Mouse (Mus musculus) left cerebral cortex, adult 8-10 months (tissue): ENCODE measurements around the gene Gm17349. TPM values are rescaled to one million over a fixed set of nuclear protein-coding genes. Genes with fewer than 3 reads are reported as not detected.
"Not testable (repeated sequence)": the region's sequence is repeated elsewhere in the genome, so short reads cannot be mapped to it uniquely, and the experiment has no call there.

Experiments used
- DNase-seq, 2 experiments: peaks; one replicate each; pipeline ENCODE4 v3.0.0; 2022; ENCODE audit warnings: low spot score in 2 of 2
- total RNA-seq, 4 experiments: library from RNA; stranded (reverse); gene quantifications; 2 replicates each; pipeline ENCODE4 v1.2.4; 2022

Gm17349 gene
- 1 to 10 TPM; 3.4 to 9.2 (median 4.9) TPM for total RNA-seq

- no peak for DNase-seq
Measured at GRCm38 (mm10) chr15:99705440-99706048, at the start of gene Gm17349. Gm17349 (minus strand) TSS chr15:99705490.

DNA sequence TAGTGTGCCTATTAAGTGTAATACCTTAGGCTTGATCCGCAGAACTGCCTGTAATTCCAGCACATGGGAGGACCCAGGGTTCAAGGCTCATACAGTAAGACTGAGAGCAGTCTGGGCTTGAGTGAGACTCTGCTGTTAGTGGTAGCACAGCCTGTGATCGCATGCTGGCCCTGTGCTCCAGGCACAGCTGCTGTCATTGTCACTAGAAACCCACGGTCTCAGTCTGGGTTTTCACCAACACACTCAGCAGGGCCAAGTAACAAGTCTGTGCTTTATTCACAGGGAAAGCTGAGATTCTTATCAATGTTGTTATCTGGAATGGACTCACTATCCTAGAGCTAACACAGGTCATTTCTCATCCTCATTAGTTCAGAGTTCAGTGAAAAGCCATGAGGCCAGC lies 48.9 kb upstream of the Gm17349 start:
- DNase-seq: no peak

- DNase-seq: no peak
Measured at GRCm38 (mm10) chr15:99740229-99740628, 34.9 kb upstream of the Gm17349 start.

- no peak for DNase-seq
Measured at GRCm38 (mm10) chr15:99736675-99737074, 31.4 kb upstream of the Gm17349 start.

- peak; percentile 100 for DNase-seq
Measured at GRCm38 (mm10) chr15:99735631-99736030, 30.3 kb upstream of the Gm17349 start.

- DNase-seq: no peak
Measured at GRCm38 (mm10) chr15:99733186-99733585, 27.9 kb upstream of the Gm17349 start.

- no peak for DNase-seq
Measured at GRCm38 (mm10) chr15:99731678-99732077, 26.4 kb upstream of the Gm17349 start.

GRCm38 (mm10) chr15:99731167-99731566 lies 25.9 kb upstream of the Gm17349 start:
- DNase-seq: no peak

GRCm38 (mm10) chr15:99729056-99729783 lies 23.9 kb upstream of the Gm17349 start:
- no peak for DNase-seq

- DNase-seq: no peak
Measured at GRCm38 (mm10) chr15:99728211-99728610, 22.9 kb upstream of the Gm17349 start.

DNA sequence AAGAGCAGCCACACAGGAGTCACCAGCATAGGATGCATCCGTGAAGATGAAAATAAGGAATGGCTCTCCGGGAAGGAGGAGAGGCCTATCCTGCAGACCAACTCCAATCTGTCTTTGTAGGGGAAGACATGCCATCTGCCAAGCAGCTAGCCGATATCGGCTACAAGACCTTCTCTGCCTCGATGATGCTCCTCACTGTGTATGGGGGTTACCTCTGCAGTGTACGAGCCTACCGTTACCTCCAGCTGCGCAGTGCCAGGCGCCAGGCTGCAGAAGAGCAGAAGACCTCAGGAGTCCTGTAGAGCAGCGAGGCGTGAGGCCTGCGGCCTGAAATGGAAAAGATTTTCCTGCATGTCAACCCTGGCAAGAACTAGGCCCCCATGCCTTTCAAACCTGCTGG lies 22.2 kb upstream of the Gm17349 start:
- DNase-seq: no peak

DNA sequence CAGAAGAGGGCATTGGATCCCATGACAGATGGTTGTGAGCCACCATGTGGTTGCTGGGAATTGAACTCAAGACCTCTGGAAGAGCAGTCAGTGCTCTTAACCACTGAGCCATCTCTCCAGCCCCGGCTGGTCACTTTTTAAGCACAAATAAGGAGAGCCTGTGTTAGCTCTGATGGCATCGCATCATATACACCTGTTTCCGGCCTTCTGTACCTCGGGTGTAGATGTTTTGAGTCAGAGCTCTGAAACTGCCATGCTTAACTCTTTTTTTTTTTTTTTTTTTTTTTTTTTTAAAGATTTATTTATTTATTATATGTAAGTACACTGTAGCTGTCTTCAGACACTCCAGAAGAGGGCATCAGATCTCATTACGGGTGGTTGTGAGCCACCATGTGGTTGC lies 21.7 kb upstream of the Gm17349 start:
- DNase-seq: not testable (repeated sequence)

DNA sequence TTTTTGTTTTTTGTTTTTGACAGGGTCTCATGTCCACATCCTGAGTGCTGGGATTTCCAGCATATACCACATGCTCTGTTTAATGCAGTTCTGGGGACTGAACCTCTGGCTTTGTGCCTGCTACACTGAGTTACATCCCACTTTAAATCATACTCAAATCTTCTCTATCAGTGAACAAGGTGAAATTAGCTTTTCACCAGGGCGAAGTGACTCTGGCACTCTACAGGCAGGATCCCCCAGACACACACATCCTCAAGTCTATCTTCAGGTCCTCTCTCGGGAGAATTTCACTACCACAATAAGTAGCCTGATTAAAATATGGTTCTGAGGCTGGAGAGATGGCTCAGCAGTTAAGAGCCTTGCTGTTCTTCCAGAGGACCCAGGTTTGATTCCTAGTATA lies 21.3 kb upstream of the Gm17349 start:
- no peak for DNase-seq

- peak; percentile 90 to 97 for DNase-seq
Measured at GRCm38 (mm10) chr15:99725341-99726155, 20.3 kb upstream of the Gm17349 start, which contains the start of gene Cox14. Cox14 (plus strand) TSS chr15:99725618.

- peak; percentile 61 to 77 for DNase-seq
Measured at GRCm38 (mm10) chr15:99724292-99725021, 19.2 kb upstream of the Gm17349 start.

GRCm38 (mm10) chr15:99723515-99724291 lies 18.4 kb upstream of the Gm17349 start:
- DNase-seq: peak in 1 of 2 experiments; percentile 59

- no peak for DNase-seq
Measured at GRCm38 (mm10) chr15:99723120-99723514, 17.8 kb upstream of the Gm17349 start.

DNA sequence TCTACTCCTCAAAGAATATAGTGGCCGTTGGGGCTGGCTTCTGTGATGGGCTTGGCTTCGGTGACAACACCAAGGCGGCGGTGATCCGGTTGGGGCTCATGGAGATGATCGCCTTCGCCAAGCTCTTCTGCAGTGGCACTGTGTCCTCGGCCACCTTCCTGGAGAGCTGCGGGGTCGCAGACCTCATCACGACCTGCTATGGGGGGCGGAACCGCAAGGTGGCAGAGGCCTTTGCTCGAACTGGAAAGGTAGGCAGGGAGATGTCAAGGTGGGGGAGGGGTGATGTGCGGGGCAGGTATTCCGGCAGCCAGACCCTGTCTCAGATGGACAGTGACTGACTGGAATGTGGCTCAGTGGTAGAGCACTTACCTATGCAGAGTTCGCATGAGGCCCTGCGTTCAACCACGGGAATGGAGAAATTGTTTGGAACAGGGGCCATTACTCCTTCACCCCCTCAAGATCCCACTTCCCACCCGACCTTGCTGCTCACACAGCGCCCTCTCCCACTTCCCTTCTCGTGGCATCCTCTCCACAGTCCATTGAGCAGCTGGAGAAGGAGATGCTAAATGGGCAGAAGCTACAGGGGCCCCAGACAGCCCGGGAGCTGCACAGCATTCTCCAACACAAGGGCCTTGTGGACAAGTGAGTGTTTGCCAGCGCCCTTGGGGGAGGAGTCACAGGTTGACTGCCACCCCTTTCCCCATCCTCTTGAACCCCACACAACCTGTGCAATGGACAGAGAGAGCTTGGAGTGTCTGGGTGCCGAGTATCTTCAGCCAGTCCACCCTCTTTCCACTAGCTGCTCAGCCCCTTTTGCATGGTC lies 16.8 kb upstream of the Gm17349 start:
- no peak for DNase-seq

- DNase-seq: no peak
Measured at GRCm38 (mm10) chr15:99719865-99720264, 14.6 kb upstream of the Gm17349 start.
